Mouse (Mus musculus) limb, embryonic 12.5 days (tissue): ENCODE measurements around the gene Syne2. TPM values are rescaled to one million over a fixed set of nuclear protein-coding genes. Genes with fewer than 3 reads are reported as not detected.

ENCODE experiments used
- ATAC-seq: fragments of 200-750 bp; cut with Nextera tagmentation; 2 replicates; pipeline ENCODE4 v1.8.0; 2017; ENCODE audit warnings: low read depth, moderate TSS enrichment; ENCODE audit not compliant: insufficient number of reproducible peaks, insufficient read depth, low FRiP score, low TSS enrichment
- H3K27ac ChIP-seq: fragments of 300-500 bp; sonication (generic); 2 replicates; pipeline ENCODE4 v1.5.1; 2016; ENCODE audit warnings: mild to moderate bottlenecking, moderate library complexity
- H3K27me3 ChIP-seq: fragments of 300-500 bp; sonication (generic); 2 replicates; pipeline ENCODE4 v1.6.1; 2016; ENCODE audit warnings: mild to moderate bottlenecking, moderate library complexity
- H3K36me3 ChIP-seq: fragments of 300-500 bp; sonication (generic); 2 replicates; pipeline ENCODE4 v1.6.1; 2016; ENCODE audit warnings: mild to moderate bottlenecking, moderate library complexity
- H3K4me1 ChIP-seq: fragments of 300-500 bp; sonication (generic); replicated peaks from 2 replicates; pipeline ENCODE4 v1.6.1; 2016
- H3K4me2 ChIP-seq: fragments of 300-500 bp; sonication (generic); 2 replicates; pipeline ENCODE4 v1.6.1; 2016; ENCODE audit warnings: mild to moderate bottlenecking, moderate library complexity
- H3K4me3 ChIP-seq: fragments of 300-500 bp; sonication (generic); replicated peaks from 2 replicates; pipeline ENCODE4 v1.5.1; 2016; ENCODE audit warnings: mild to moderate bottlenecking
- H3K9ac ChIP-seq: fragments of 300-500 bp; sonication (generic); replicated peaks from 2 replicates; pipeline ENCODE4 v1.6.1; 2016; ENCODE audit warnings: mild to moderate bottlenecking, moderate library complexity
- H3K9me3 ChIP-seq: fragments of 300-500 bp; sonication (generic); 2 replicates; pipeline ENCODE4 v1.6.1; 2016; ENCODE audit warnings: mild to moderate bottlenecking, moderate library complexity
- WGBS: fragments of 180-500 bp; shearing (Covaris S2); methylation state at CpG from one replicate; pipeline ENCODE4 v1.1.7; 2016; 5-methylcytosine and 5-hydroxymethylcytosine counted together
- polyA plus RNA-seq: library from polyadenylated mRNA; unstranded; fragments of >200 nt; fragmentation: Nextera tagmentation; extraction: Ambion mirVana; gene quantifications from 2 replicates; pipeline ENCODE4 v1.2.1, GENCODE M21; 2016

Gene Syne2
- polyA plus RNA-seq, 1 experiment from 2014 or later = 119 TPM

DNA sequence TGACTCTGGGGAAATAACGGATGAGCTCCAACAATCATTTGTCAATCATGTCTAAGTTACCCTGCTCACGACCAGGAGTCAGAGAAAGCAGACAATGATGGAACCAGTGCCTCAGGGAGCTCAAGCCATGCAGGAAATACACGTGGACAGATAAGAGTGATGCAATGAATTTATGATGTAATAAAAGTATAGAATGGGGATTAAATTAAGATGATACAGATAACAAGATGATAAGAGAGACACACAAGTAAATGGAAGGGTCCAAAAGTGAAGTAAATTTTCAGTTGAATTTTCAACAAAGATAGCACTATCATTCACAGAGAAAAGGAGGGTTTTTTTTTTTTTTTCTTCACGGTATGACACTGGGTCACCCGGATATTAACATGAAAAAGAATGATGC, 231.4 kb downstream of the Syne2 start:
- no peaks in the 10 kb centered on the region for H3K9me3 ChIP-seq
- ATAC-seq = no peak
- H3K9ac ChIP-seq = no peak overlapping the region
- peaks cover 78% of the 10 kb centered on the region for H3K36me3 ChIP-seq
- no peaks in the 10 kb centered on the region for H3K4me1 ChIP-seq
- no peaks in the 10 kb centered on the region for H3K27me3 ChIP-seq
- no peak overlapping the region for H3K4me2 ChIP-seq
- no peak overlapping the region for H3K27ac ChIP-seq
- 73% methylated on average over 5 of the region's 5 CpGs for WGBS
- no peak overlapping the region for H3K4me3 ChIP-seq

DNA sequence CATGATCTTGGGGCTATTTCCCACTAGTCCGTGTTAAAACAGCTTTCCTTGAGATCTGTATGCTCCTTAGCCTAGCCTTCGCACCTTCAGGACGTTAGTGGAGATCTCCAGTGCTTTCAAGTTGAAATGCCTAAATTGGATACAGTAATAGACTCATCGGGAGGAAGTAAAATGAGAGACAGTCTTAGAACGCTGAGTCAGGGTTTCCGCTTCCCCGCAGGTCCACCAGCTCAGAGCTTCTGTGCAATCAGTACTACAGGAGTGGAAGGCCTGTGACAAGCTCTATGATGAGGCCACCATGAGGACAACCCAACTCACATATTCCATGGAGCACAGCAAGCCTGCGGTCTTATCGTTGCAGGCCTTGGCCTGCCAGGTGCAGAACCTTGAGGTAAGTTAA, 233.9 kb downstream of the Syne2 start:
- Histone ChIP-seq H3K4me1 (0 out of 2 replicates have a peak, but pooled peaks cover 5% of the 10 kb centered on the region), H3K27me3 (no peaks in the 10 kb centered on the region), H3K4me3 (no peak overlapping the region), H3K36me3 (peaks cover 86% of the 10 kb centered on the region), H3K27ac (no peak overlapping the region), H3K4me2 (no peak overlapping the region), H3K9ac (no peak overlapping the region), H3K9me3 (no peaks in the 10 kb centered on the region)
- no peak for ATAC-seq
- 89% methylated on average over 9 of the region's 9 CpGs for WGBS

GRCm38 (mm10) chr12:76054653-76055052, 236.7 kb downstream of the Syne2 start:
- Histone ChIP-seq H3K27me3 (no peaks in the 10 kb centered on the region), H3K9ac (no peak overlapping the region), H3K27ac (no peak overlapping the region), H3K36me3 (peaks cover 91% of the 10 kb centered on the region), H3K4me3 (no peak overlapping the region), H3K4me1 (0 out of 2 replicates have a peak, but pooled peaks cover 5% of the 10 kb centered on the region), H3K4me2 (no peak overlapping the region), H3K9me3 (no peaks in the 10 kb centered on the region)
- WGBS = 86% methylated on average over 9 of the region's 9 CpGs
- no peak for ATAC-seq

GRCm38 (mm10) chr12:76063001-76063400, 245.1 kb downstream of the Syne2 start:
- no peak for ATAC-seq
- WGBS = 83% methylated on average over 4 of the region's 4 CpGs
- Histone ChIP-seq H3K36me3 (peaks cover 96% of the 10 kb centered on the region), H3K4me3 (no peak overlapping the region), H3K27me3 (no peaks in the 10 kb centered on the region), H3K4me2 (no peak overlapping the region), H3K9me3 (no peaks in the 10 kb centered on the region), H3K27ac (no peak overlapping the region), H3K4me1 (no peaks in the 10 kb centered on the region), H3K9ac (no peak overlapping the region)

- WGBS = 85% methylated on average over 5 of the region's 5 CpGs
- peaks cover 47% of the 10 kb centered on the region for H3K36me3 ChIP-seq
- no peaks in the 10 kb centered on the region for H3K9me3 ChIP-seq
- no peak overlapping the region for H3K9ac ChIP-seq
- no peak for ATAC-seq
- no peak overlapping the region for H3K4me3 ChIP-seq
- peaks cover 24% of the 10 kb centered on the region for H3K4me1 ChIP-seq
- no peak overlapping the region for H3K27ac ChIP-seq
- H3K4me2 ChIP-seq = no peak overlapping the region
- H3K27me3 ChIP-seq = no peaks in the 10 kb centered on the region
These were observed 252.5 kb downstream of the Syne2 start for GRCm38 (mm10) chr12:76070386-76070785.

DNA sequence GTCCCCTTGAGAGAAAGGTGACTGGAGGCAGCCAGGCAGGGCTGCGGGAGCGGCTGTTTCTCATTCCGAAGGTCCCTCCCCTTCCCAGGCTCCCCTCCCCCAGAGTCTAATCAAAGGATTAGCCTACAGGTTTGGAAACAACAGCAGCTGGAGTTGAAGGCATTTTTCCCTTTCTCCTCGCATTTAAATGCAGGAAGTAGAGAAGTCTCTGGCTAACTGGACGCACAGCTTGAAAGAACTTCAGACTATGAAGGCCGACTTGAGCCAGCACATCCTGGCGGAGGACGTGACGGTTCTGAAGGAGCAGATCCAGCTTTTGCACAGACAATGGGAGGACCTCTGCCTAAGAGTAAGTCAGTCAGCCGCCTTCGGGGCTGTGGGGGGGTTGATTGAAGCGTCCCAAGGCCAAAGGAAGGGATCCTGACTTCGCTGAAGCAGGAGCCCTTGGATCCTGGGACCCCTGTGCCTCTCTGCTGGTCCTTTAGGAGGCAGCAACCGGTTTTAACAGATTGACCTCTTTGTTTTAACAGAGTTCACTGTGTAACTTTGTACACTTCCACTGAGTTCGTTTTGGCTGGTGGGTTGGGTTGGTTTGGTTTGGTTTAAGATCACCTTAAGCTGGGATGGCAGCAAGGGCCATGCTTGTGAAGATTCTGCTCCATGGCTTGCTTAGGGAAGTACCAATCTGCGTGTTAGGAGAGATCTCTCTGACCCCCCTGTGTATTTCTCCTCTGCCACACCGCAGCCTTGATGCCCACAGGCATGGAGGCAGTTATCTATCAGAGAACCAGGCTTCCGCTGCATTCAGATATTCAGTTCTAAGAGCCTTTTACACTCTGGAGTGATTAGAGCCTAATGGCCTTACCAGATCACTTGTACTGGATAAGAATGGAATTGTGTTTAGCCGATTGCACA, 254.3 kb downstream of the Syne2 start:
- peak overlapping the region; percentile 58 for H3K4me2 ChIP-seq
- 2% methylated on average over 19 of the region's 19 CpGs for WGBS
- H3K36me3 ChIP-seq = peaks cover 47% of the 10 kb centered on the region
- peak overlapping the region; percentile 95 for H3K27ac ChIP-seq
- H3K9me3 ChIP-seq = no peaks in the 10 kb centered on the region
- peaks cover 24% of the 10 kb centered on the region for H3K4me1 ChIP-seq
- H3K27me3 ChIP-seq = no peaks in the 10 kb centered on the region
- H3K4me3 ChIP-seq = peak overlapping the region; percentile 47
- ATAC-seq = peak; percentile 48; the same call in 1 of the 2 replicates
- peak overlapping the region; percentile 66 for H3K9ac ChIP-seq

DNA sequence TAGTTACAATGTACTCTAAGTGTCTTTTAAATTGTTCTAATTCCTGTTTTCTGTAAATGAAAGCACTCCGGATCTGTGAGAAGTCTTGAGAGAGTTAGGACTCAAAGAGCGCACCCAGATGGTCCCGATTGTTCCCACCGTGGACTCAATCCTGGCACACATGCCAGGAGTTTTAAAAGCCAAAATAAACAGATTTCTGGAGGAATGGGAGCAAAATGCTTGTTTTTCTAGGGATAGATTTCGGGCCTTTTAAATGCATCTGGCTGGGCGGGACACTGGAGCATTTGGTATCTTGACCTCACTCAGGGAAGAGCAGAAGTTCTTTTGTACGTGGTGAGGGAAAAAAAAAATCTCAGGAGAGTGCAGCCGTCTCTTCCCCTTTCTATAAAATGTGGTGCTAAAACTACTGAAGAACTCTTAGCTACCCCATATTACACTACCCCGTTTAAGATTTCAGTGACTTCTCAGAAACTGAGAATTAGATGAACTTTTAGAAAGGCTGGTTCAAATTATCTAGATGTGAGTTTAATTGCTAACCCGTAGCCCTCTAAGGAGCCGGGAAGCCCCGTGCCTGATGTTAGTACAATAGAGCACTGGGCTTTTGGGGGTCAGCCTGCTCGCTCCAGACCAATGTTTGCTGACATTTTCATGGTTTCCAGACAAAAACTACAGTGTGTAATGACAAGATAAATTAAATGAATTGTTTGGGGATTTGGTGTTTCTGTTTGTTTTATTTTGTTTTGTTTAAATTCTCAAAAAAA, 255.3 kb downstream of the Syne2 start:
- peaks cover 45% of the 10 kb centered on the region for H3K36me3 ChIP-seq
- ATAC-seq = no peak
- H3K4me3 ChIP-seq = peak overlapping the region; percentile 47
- whole genome bisulfite sequencing = 5% methylated on average over 13 of the region's 13 CpGs
- H3K27ac ChIP-seq = peak overlapping the region; percentile 80; the same call in 1 of the 2 replicates
- H3K9me3 ChIP-seq = no peaks in the 10 kb centered on the region
- peak overlapping the region; percentile 58 for H3K4me2 ChIP-seq
- peaks cover 24% of the 10 kb centered on the region for H3K4me1 ChIP-seq
- H3K9ac ChIP-seq = peak overlapping the region; percentile 44
- H3K27me3 ChIP-seq = no peaks in the 10 kb centered on the region

DNA sequence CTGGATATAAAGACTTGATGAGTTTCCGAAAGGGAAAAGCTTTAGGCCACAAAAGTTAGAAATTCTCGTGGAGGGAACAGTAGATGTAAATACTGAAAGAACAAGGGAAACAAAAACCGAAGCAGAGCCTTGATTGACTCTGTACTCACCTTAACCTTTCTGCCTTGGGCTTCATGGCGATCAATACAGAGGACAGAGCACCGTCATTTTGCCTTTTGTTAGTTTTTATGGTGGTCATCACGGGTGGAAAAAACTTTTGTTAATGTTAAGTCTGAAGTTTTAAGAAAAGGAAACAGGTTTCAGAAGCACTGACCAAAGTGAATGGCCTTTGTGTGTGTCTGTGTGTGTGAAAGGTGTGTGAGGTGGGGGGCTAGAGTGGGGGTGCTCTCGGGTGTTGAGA, 256.0 kb downstream of the Syne2 start:
- Histone ChIP-seq H3K4me2 (peak overlapping the region; percentile 58), H3K4me3 (peak overlapping the region; percentile 21), H3K4me1 (peaks cover 24% of the 10 kb centered on the region), H3K9me3 (no peaks in the 10 kb centered on the region), H3K27ac (no peak overlapping the region), H3K9ac (peak overlapping the region; percentile 27; the same call in 1 of the 2 replicates), H3K27me3 (no peaks in the 10 kb centered on the region), H3K36me3 (peaks cover 46% of the 10 kb centered on the region)
- WGBS = 23% methylated on average over 7 of the region's 7 CpGs
- ATAC-seq = no peak

DNA sequence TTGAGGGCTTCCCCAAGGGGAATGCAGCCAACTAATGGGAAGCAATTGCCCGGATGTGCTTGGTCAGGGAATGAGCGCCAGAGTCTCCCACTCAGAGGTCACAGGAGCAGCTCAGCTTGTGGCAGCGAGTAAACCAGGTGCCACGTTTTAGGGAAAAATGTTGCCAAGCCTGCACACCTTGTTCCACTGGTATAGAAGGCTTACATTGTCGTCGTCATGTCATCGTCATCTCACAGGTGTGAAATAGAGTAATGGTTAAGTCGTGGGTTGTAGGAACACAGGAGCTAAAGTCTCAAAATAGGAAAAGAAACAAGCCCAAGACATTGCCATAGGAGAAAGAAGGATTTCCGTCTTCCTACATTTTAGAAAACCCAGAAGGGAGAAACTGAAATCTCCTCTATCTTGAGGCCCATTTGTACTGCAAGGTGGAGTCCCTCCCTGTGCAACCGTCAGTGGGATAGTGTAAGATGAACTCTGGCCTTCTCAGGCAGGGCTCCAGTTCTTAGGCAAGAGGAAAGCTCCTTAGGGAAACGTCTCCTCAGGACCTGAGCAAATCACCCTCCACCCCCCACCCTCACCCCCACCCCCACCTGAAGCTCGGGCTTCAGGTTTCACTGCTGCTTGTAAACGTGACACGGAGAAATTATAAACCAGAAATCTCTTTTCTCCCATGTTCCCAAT, 263.1 kb downstream of the Syne2 start:
- H3K27me3 ChIP-seq = no peaks in the 10 kb centered on the region
- peaks cover 58% of the 10 kb centered on the region for H3K36me3 ChIP-seq
- peak overlapping the region; percentile 31 for H3K4me3 ChIP-seq
- no peak for ATAC-seq
- 0 out of 2 replicates have a peak overlapping the region, but pooled peaks have one; percentile 45 for H3K9ac ChIP-seq
- H3K4me1 ChIP-seq = peaks cover 36% of the 10 kb centered on the region
- H3K4me2 ChIP-seq = peak overlapping the region; percentile 63
- no peaks in the 10 kb centered on the region for H3K9me3 ChIP-seq
- peak overlapping the region; percentile 41; the same call in 1 of the 2 replicates for H3K27ac ChIP-seq
- WGBS = 26% methylated on average over 14 of the region's 14 CpGs

DNA sequence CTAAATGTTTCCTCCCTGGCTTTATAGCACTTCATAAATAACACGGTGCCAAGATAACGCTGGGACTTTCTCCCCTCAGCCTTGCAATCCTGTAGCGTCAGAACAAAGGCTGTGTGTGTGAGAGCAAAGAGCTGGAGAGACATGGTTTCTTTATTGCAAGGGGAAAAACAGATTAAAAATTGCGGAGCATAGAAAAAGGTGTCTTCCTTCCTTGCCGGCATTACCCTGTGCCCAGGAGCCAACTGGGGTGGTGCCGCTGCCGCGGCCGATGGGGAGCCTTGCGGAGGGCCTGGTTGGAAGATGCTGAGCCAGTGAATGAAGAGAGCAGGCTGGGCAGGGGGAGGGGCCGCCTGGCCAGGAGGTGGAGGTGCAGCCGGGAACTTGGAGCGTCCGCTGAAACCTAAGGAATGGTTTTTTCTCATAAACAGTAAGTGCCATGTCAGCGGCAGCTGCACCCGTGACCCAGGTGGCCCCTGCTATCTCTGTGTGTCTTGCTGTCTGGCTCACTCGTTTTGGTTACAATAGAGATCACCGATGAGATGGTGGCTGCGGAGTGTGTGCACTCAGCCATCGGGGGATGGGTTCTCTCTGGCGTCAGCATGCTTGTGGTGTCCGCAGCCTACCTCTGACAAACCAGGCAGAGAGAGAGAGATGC, 263.8 kb downstream of the Syne2 start:
- H3K27me3 ChIP-seq = no peaks in the 10 kb centered on the region
- peaks cover 56% of the 10 kb centered on the region for H3K36me3 ChIP-seq
- H3K4me3 ChIP-seq = peak overlapping the region; percentile 31
- no peaks in the 10 kb centered on the region for H3K9me3 ChIP-seq
- peaks cover 42% of the 10 kb centered on the region for H3K4me1 ChIP-seq
- peak; percentile 75; the same call in 1 of the 2 replicates for ATAC-seq
- H3K27ac ChIP-seq = peak overlapping the region; percentile 41; the same call in 1 of the 2 replicates
- whole genome bisulfite sequencing = 4% methylated on average over 22 of the region's 22 CpGs
- H3K9ac ChIP-seq = peak overlapping the region; percentile 45
- H3K4me2 ChIP-seq = peak overlapping the region; percentile 63
